Mouse (Mus musculus) left cerebral cortex, adult 2 months (tissue): ENCODE results near the gene Lims1. TPM values are rescaled to one million over a fixed set of nuclear protein-coding genes. Genes with fewer than 3 reads are reported as not detected.
A peak's percentile ranks its signal among the peaks of the same experiment; 100 is the strongest.

Experiments
- DNase-seq, 2 experiments: peaks; one replicate each; pipeline ENCODE4 v3.0.0; 2021 to 2022; ENCODE audit warnings: low spot score in 2 of 2, mixed read lengths in 1 of 2; ENCODE audit errors: extremely low spot score in 1 of 2
- H3K27ac ChIP-seq: fragments of 200-600 bp; 2 replicates; pipeline ENCODE4 v1.8.1; 2022
- H3K4me3 ChIP-seq: fragments of 200-600 bp; 2 replicates; pipeline ENCODE4 v1.8.1; 2022
- CTCF ChIP-seq: fragments of 200-600 bp; IDR thresholded peaks from 2 replicates; pipeline ENCODE4 v1.8.1; 2022; ENCODE audit warnings: antibody characterized with exemption, mild to moderate bottlenecking, moderate library complexity
- intact Hi-C: fragments of 180-260 bp; cut with DNase I; formaldehyde crosslinking; loops from one replicate; pipeline ENCODE4 v1.15.1; 2025
- total RNA-seq, 2 experiments: library from RNA; stranded (reverse); gene quantifications; 2 replicates each; pipeline ENCODE4 v1.2.3; 2021

The Lims1 gene
- total RNA-seq, 2 experiments from 2014 or later = 22.4 to 22.8 TPM

GRCm38 (mm10) chr10:58392435-58392834 is 69.2 kb downstream of the Lims1 start:
- no peak for TF ChIP-seq CTCF
- Histone ChIP-seq H3K4me3 (no peak overlapping the region), H3K27ac (peak overlapping the region; percentile 65)
- DNase-seq = no peak
- intact Hi-C loops = no loop called here

- no peak for DNase-seq
- intact Hi-C loops = no loop called here
- no peak for TF ChIP-seq CTCF
- Histone ChIP-seq H3K27ac (peak overlapping the region; percentile 65), H3K4me3 (no peak overlapping the region)
These were observed 70.1 kb downstream of the Lims1 start for GRCm38 (mm10) chr10:58393026-58394014.

- H3K27ac ChIP-seq = peak overlapping the region; percentile 65
- no peak for TF ChIP-seq CTCF
- intact Hi-C loops = no loop called here
- no peak for DNase-seq
- H3K4me3 ChIP-seq = no peak overlapping the region
These were observed 70.9 kb downstream of the Lims1 start for GRCm38 (mm10) chr10:58394170-58394569.

DNA sequence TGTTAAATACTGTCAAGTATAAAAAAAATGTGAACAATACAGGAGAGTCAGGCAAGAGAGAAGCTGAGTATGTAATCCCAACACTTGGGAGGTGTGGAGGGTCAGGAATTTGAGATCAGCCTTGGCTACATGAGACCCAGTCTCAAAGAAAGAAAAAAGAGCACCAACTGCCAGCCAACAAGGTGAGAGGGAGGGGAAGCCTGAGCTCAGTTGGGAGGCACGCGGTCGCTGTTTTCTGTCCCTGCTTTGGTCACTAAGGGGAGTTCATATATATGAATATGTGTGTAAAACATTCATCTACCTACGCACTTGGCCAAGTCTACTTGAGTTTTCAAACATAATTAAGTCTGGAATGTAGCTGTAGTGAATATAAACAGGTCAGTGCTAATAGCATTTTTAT is 72.0 kb downstream of the Lims1 start:
- intact Hi-C loops = no loop called here
- peak overlapping the region; percentile 22; the same call in 1 of the 2 replicates for H3K27ac ChIP-seq
- H3K4me3 ChIP-seq = no peak overlapping the region
- no peak for TF ChIP-seq CTCF
- no peak for DNase-seq

DNA sequence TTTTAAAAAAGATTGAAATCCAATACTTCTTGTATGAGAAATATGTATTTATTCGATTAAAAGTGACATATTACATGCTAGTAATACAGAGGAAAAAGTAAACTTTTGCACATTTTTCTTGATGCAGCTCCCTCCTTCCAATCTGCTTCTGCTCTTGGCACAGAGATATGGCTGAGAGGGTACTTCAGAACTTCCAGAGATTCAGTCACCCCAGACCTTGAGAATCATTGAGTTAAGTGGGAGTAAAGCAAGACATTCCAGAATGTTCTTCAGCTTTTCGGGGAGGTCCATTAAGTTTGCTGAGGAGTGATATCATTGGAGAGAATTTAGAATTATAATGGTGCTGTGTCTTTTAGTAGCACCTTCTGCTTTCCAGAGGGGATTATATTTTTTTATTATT is 72.5 kb downstream of the Lims1 start:
- no peak for DNase-seq
- no peak for TF ChIP-seq CTCF
- no peak overlapping the region for H3K4me3 ChIP-seq
- intact Hi-C loops = no loop called here
- peak overlapping the region; percentile 6; the same call in 1 of the 2 replicates for H3K27ac ChIP-seq

GRCm38 (mm10) chr10:58396600-58396999 is 73.3 kb downstream of the Lims1 start:
- no peak for DNase-seq
- Histone ChIP-seq H3K4me3 (no peak overlapping the region), H3K27ac (peak overlapping the region; percentile 59; the same call in 1 of the 2 replicates)
- TF ChIP-seq CTCF = no peak
- intact Hi-C loops = no loop called here

DNA sequence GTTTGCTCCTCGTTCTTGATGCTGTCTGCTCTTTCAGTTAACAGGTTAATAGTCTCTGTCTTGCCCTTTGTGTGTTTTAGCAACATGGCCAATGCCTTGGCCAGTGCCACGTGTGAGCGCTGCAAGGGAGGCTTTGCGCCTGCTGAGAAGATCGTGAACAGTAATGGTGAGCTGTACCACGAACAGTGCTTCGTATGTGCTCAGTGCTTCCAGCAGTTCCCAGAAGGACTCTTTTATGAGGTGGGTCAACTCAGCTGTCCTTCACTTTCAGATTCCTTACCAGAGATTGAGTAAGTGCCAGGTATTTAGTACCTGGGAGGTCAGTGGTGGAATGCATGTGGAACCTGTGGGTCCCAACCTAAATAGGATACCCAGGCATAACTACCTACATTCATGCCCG is 75.7 kb downstream of the Lims1 start:
- no peak for DNase-seq
- no peak for TF ChIP-seq CTCF
- H3K27ac ChIP-seq = no peak overlapping the region
- no peak overlapping the region for H3K4me3 ChIP-seq
- intact Hi-C loops = no loop called here

DNA sequence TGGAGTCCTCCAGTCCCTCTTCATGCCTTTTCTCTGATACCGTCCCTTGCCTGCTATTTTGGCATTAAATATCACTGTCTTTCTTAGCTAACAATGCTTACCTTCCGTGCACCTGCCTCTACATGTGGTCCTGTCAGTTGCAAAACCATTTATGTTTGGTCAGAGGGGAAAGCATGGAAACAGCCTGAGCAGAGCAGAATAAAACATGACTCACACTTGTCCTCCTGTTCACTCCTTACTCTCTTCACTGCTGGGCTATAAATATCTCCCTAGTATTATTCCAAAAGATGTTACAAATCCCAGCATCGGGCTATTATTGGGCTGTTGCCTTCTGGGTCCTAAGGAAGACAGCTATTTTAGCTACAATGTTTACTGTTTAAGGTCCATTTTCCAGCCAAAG is 78.6 kb downstream of the Lims1 start:
- Histone ChIP-seq H3K4me3 (no peak overlapping the region), H3K27ac (peak overlapping the region; percentile 75)
- intact Hi-C loops = loop anchor here (1.0 to 5.0 kb wide), 2 partner anchors 19 to 45 kb away; partner anchors contain the start of gene Ranbp2
- DNase-seq = no peak
- TF ChIP-seq CTCF = no peak

DNA sequence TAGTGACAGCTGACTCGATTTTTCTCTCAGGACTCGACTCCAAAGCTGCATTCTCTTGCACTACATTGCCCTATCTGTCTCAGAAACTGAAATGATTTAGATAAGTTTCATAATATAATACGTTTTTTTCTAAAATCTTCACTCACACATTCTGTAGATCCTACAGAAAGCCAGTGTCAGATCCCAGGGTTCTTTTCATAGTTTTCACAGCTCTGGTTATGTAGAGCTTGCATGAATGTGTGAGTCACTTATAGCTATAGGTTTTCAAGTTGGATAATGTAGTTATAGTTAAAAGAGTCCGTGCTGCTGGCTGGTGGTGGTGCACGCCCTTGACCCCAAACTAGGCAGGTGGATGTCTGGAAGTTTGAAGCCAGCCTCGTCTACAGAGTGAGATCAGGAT is 81.4 kb downstream of the Lims1 start:
- no peak for DNase-seq
- intact Hi-C loops = loop anchor here (5.0 kb wide), 1 partner anchor 43 kb away; the partner anchor contains the start of gene Ranbp2
- no peak for TF ChIP-seq CTCF
- Histone ChIP-seq H3K4me3 (no peak overlapping the region), H3K27ac (peak overlapping the region; percentile 75)

- intact Hi-C loops = no loop called here
- H3K4me3 ChIP-seq = no peak overlapping the region
- no peak for TF ChIP-seq CTCF
- H3K27ac ChIP-seq = peak overlapping the region; percentile 75
- DNase-seq = no peak
These were observed 82.2 kb downstream of the Lims1 start for GRCm38 (mm10) chr10:58405285-58405948.

DNA sequence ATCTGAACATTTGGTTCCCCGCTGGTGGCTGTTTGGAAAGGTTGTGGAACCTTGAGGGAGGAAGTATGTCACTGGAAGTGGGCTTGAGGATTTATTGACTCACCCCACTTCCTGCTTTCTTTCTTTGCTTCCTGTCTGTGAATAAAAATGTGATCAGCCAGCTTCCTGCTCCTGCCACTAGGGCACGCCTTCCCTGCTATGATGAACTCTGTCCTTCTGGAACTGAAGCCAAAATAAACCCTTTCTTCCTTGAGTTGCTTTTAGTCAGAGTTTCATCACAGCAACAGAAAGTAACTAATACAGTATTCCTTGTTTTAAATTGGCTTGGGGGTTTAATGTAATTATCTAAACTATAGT is 82.7 kb downstream of the Lims1 start:
- DNase-seq = no peak
- H3K27ac ChIP-seq = peak overlapping the region; percentile 75; the same call in 1 of the 2 replicates
- TF ChIP-seq CTCF = peak; percentile 16; the same call in 1 of the 2 replicates
- intact Hi-C loops = no loop called here
- no peak overlapping the region for H3K4me3 ChIP-seq

GRCm38 (mm10) chr10:58412331-58412730 is 89.1 kb downstream of the Lims1 start:
- DNase-seq = no peak
- no peak for TF ChIP-seq CTCF
- no peak overlapping the region for H3K27ac ChIP-seq
- no peak overlapping the region for H3K4me3 ChIP-seq
- intact Hi-C loops = no loop called here
